Mouse (Mus musculus) forebrain, embryonic 14.5 days (tissue): Measurements from ENCODE around the gene Rps21. TPM values are rescaled to one million over a fixed set of nuclear protein-coding genes. Genes with fewer than 3 reads are reported as not detected.

Experiments
- ATAC-seq: fragments of 200-750 bp; cut with Nextera tagmentation; 2 replicates; pipeline ENCODE4 v1.8.0; 2017; ENCODE audit warnings: mild to moderate bottlenecking, moderate library complexity
- DNase-seq: peaks from one replicate; pipeline ENCODE4 v3.0.0-alpha.2; 2015; ENCODE audit warnings: low spot score
- H3K27ac ChIP-seq: fragments of 300-500 bp; sonication (generic); 2 replicates; pipeline ENCODE4 v1.5.1; 2014; ENCODE audit warnings: low read depth, mild to moderate bottlenecking, control low read depth, low read length, moderate library complexity
- H3K27me3 ChIP-seq: fragments of 300-500 bp; sonication (generic); replicated peaks from 2 replicates; pipeline ENCODE4 v1.6.1; 2014; ENCODE audit warnings: low read length, control low read depth, mixed read lengths; ENCODE audit not compliant: control insufficient read depth, insufficient read depth
- H3K36me3 ChIP-seq: fragments of 300-500 bp; sonication (generic); 2 replicates; pipeline ENCODE4 v1.6.1; 2014; ENCODE audit warnings: low read length, control low read depth; ENCODE audit not compliant: control insufficient read depth, insufficient read depth
- H3K4me1 ChIP-seq: fragments of 300-500 bp; sonication (generic); 2 replicates; pipeline ENCODE4 v1.6.1; 2014; ENCODE audit warnings: antibody characterized with exemption, low read length, control low read depth; ENCODE audit not compliant: control insufficient read depth, insufficient read depth
- H3K4me2 ChIP-seq: fragments of 300-500 bp; sonication (generic); 2 replicates; pipeline ENCODE4 v1.6.1; 2014; ENCODE audit warnings: mild to moderate bottlenecking, control low read depth, low read length
- H3K4me3 ChIP-seq: fragments of 300-500 bp; sonication (generic); 2 replicates; pipeline ENCODE4 v1.5.1; 2014; ENCODE audit warnings: low read depth, low read length, control low read depth
- H3K9ac ChIP-seq: fragments of 300-500 bp; sonication (generic); 2 replicates; pipeline ENCODE4 v1.6.1; 2014; ENCODE audit warnings: mild to moderate bottlenecking, low read length, control low read depth, moderate library complexity
- H3K9me3 ChIP-seq: fragments of 300-500 bp; sonication (generic); replicated peaks from 2 replicates; pipeline ENCODE4 v1.6.1; 2016; ENCODE audit warnings: low read length, control low read depth, mixed read lengths; ENCODE audit not compliant: control insufficient read depth
- WGBS: fragments of 180-500 bp; shearing (Covaris S2); extraction: QIAGEN DNeasy Blood & Tissue Kit; methylation state at CpG from one replicate; pipeline ENCODE4 v1.1.7; 2014; 5-methylcytosine and 5-hydroxymethylcytosine counted together
- polyA plus RNA-seq: library from polyadenylated mRNA; unstranded; fragments of >200 nt; fragmentation: Nextera tagmentation; extraction: Ambion mirVana; gene quantifications from 2 replicates; pipeline ENCODE4 v1.2.1, GENCODE M21; 2014

Rps21 gene
- 376 and 523 TPM in 2 replicates for polyA plus RNA-seq

DNA sequence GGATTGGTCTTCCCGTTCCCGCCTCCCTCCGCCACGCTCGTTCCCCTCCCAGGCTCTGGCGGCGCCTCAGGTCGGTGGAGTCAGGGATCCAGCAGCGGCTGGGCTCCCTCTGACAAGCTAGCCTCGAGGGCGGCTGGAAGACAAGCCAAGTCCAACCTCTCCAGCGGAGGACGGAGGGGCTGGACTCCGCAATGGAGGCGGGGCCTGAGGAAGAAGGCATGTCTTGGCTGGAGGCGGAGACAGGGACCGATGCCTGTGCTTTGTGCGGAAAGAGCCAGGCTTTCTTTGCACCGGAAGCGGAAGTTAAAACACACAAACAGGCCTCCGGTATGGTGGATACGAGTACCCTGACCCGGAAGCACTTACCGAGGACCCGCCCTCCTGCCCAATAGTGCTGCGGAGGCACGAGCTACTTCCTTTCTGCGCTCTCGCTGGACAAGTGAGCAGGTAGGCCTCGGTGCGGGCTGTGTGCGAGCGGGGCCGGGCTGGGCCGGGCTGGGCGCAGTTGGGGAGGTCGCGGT, at the start of gene Rps21:
TSS of gene Rps21 (plus strand) at position 377 of the 521 bp plus-strand sequence.
- Histone ChIP-seq H3K9ac (peak within 1 kb of the TSS; percentile 89), H3K9me3 (no peaks in the 10 kb centered on the region), H3K27ac (peak within 1 kb of the TSS; percentile 90), H3K4me1 (peaks cover 7% of the 10 kb centered on the region; the same call in 1 of the 2 replicates), H3K27me3 (no peaks in the 10 kb centered on the region), H3K4me2 (peak within 1 kb of the TSS; percentile 86), H3K36me3 (peaks cover 38% of the 10 kb centered on the region), H3K4me3 (peak within 1 kb of the TSS; percentile 84)
- WGBS: under 1% methylated on average over 38 of the region's 38 CpGs
- ATAC-seq (peak; percentile 97), DNase-seq (peak; percentile 100)

DNA sequence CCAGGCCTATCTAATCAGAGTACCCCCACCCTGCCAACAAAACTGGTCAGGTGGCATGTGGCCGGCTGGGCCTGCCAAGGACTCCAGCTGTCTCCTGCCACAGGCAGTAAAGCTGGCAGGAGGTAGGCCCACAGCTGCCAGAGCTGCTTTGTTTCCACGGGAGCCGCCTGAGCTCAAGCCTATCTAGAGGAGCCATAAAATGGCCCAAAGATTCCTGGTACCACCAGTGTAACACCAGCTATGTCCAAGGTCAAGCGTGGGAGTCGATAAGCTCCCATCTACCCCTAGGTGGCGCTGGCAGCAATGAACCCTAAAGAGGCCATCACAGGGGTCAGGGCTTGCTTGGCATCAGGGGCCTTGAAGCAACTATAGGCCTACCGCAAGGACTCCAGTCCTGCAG, 49.3 kb upstream of the Rps21 start:
- no peaks in the 10 kb centered on the region for H3K9me3 ChIP-seq
- no peak overlapping the region for H3K4me3 ChIP-seq
- H3K4me2 ChIP-seq: no peak overlapping the region
- no peak for DNase-seq
- no peaks in the 10 kb centered on the region for H3K36me3 ChIP-seq
- H3K27me3 ChIP-seq: no peaks in the 10 kb centered on the region
- WGBS: 61% methylated on average over 7 of the region's 7 CpGs
- no peaks in the 10 kb centered on the region for H3K4me1 ChIP-seq
- no peak for ATAC-seq
- H3K27ac ChIP-seq: no peak overlapping the region
- no peak overlapping the region for H3K9ac ChIP-seq

GRCm38 (mm10) chr2:180208976-180209375, 48.2 kb upstream of the Rps21 start:
- no peak overlapping the region for H3K4me2 ChIP-seq
- no peaks in the 10 kb centered on the region for H3K36me3 ChIP-seq
- H3K4me3 ChIP-seq: no peak overlapping the region
- WGBS: 77% methylated on average over 1 of the region's 1 CpGs
- H3K27ac ChIP-seq: no peak overlapping the region
- DNase-seq (no peak), ATAC-seq (no peak)
- H3K9ac ChIP-seq: no peak overlapping the region
- no peaks in the 10 kb centered on the region for H3K9me3 ChIP-seq
- no peaks in the 10 kb centered on the region for H3K4me1 ChIP-seq
- H3K27me3 ChIP-seq: no peaks in the 10 kb centered on the region

GRCm38 (mm10) chr2:180212255-180212654, 44.9 kb upstream of the Rps21 start:
- H3K36me3 ChIP-seq: no peaks in the 10 kb centered on the region
- H3K9ac ChIP-seq: no peak overlapping the region
- no peak overlapping the region for H3K4me2 ChIP-seq
- H3K4me3 ChIP-seq: no peak overlapping the region
- 95% methylated on average over 3 of the region's 3 CpGs for WGBS
- DNase-seq (no peak), ATAC-seq (no peak)
- H3K4me1 ChIP-seq: no peaks in the 10 kb centered on the region
- H3K27me3 ChIP-seq: no peaks in the 10 kb centered on the region
- no peaks in the 10 kb centered on the region for H3K9me3 ChIP-seq
- no peak overlapping the region for H3K27ac ChIP-seq

GRCm38 (mm10) chr2:180214352-180214978, 42.7 kb upstream of the Rps21 start:
- H3K4me3 ChIP-seq: no peak overlapping the region
- no peak overlapping the region for H3K27ac ChIP-seq
- H3K4me1 ChIP-seq: peaks cover 9% of the 10 kb centered on the region
- no peaks in the 10 kb centered on the region for H3K36me3 ChIP-seq
- H3K4me2 ChIP-seq: no peak overlapping the region
- H3K9ac ChIP-seq: no peak overlapping the region
- H3K9me3 ChIP-seq: no peaks in the 10 kb centered on the region
- DNase-seq: no peak
- no peak for ATAC-seq
- 78% methylated on average over 4 of the region's 4 CpGs for WGBS
- no peaks in the 10 kb centered on the region for H3K27me3 ChIP-seq

GRCm38 (mm10) chr2:180215011-180215461, 42.1 kb upstream of the Rps21 start:
- DNase-seq: no peak
- Histone ChIP-seq H3K4me2 (no peak overlapping the region), H3K9ac (no peak overlapping the region), H3K4me1 (peaks cover 9% of the 10 kb centered on the region), H3K27me3 (no peaks in the 10 kb centered on the region), H3K9me3 (no peaks in the 10 kb centered on the region), H3K4me3 (no peak overlapping the region), H3K36me3 (no peaks in the 10 kb centered on the region), H3K27ac (no peak overlapping the region)
- WGBS: 85% methylated on average over 8 of the region's 8 CpGs
- no peak for ATAC-seq

DNA sequence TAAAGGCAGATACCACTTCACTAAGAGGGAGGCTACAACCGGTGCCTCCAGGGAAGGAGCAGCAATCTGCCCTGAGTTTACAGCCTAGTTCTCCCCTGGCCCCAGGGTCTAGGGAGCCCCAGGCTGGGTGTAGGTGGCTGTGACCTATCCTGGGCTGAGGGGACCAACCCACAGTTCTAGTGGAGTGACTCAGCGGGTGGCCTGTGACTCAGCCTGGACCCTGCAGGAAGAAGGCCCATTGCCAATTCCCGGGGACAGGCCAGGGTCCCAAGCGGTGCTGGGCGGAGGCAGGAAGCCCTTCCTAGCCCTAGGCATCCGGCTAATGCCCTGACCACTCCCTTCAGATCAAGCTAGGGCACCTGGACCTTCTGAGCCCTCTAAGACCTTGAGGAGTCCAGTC, 41.2 kb upstream of the Rps21 start:
- H3K36me3 ChIP-seq: no peaks in the 10 kb centered on the region
- WGBS: 86% methylated on average over 6 of the region's 6 CpGs

DNA sequence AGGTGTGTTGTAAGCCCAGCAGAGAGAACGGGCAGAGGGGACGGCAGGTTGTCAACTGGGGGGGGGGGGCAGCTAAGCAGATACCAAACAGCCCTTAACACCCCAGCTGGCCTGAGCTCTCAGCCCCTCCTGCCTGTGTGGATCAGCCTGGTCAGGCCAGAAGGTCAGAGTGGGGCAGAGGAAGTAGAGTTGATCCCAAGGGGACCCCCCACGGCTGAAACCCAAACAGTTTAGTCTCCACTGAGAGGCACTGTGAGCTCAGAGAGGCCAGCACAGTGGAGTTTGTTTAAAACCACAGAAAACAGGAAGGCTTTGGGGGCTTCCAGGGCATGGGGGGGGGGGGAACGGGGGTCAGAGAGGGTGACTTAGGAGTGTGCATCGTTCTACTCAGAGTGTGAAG, 40.3 kb upstream of the Rps21 start:
- ATAC-seq: no peak
- H3K27me3 ChIP-seq: no peaks in the 10 kb centered on the region
- no peak overlapping the region for H3K4me3 ChIP-seq
- peaks cover 9% of the 10 kb centered on the region for H3K4me1 ChIP-seq
- H3K9ac ChIP-seq: no peak overlapping the region
- H3K27ac ChIP-seq: no peak overlapping the region
- no peaks in the 10 kb centered on the region for H3K36me3 ChIP-seq
- DNase-seq: no peak
- no peaks in the 10 kb centered on the region for H3K9me3 ChIP-seq
- WGBS: 75% methylated on average over 5 of the region's 5 CpGs
- no peak overlapping the region for H3K4me2 ChIP-seq

More for the DNA sequence above, 41.2 kb upstream of the Rps21 start:
- no peaks in the 10 kb centered on the region for H3K27me3 ChIP-seq
- H3K4me3 ChIP-seq: no peak overlapping the region
- peaks cover 9% of the 10 kb centered on the region for H3K4me1 ChIP-seq
- H3K9ac ChIP-seq: no peak overlapping the region
- DNase-seq: no peak
- H3K9me3 ChIP-seq: no peaks in the 10 kb centered on the region
- ATAC-seq: no peak
- no peak overlapping the region for H3K27ac ChIP-seq
- no peak overlapping the region for H3K4me2 ChIP-seq

DNA sequence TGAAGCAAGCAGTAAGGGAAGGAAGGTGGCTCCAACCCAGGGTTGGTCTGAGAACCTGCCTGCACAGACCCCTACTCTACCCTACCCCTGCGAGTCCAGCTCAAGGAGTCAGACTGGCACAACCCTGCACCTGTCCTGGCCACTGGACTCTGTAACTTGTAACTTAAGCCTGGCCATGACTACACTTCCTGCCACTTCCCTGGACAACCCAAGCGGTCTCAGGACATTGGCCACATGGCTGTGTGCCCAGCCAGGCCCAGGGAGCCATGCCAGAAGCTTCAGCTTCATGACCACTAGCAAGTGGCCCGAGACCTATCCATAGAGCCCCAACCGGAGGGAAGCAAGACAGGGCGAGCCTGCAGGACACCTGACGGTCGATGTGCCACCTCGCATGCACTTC, 39.6 kb upstream of the Rps21 start:
- no peak overlapping the region for H3K4me2 ChIP-seq
- no peaks in the 10 kb centered on the region for H3K9me3 ChIP-seq
- ATAC-seq (no peak), DNase-seq (no peak)
- H3K27ac ChIP-seq: no peak overlapping the region
- WGBS: 93% methylated on average over 8 of the region's 8 CpGs
- no peak overlapping the region for H3K9ac ChIP-seq
- no peaks in the 10 kb centered on the region for H3K36me3 ChIP-seq
- no peak overlapping the region for H3K4me3 ChIP-seq
- peaks cover 14% of the 10 kb centered on the region for H3K4me1 ChIP-seq
- no peaks in the 10 kb centered on the region for H3K27me3 ChIP-seq
